In the genomic region with DNA sequence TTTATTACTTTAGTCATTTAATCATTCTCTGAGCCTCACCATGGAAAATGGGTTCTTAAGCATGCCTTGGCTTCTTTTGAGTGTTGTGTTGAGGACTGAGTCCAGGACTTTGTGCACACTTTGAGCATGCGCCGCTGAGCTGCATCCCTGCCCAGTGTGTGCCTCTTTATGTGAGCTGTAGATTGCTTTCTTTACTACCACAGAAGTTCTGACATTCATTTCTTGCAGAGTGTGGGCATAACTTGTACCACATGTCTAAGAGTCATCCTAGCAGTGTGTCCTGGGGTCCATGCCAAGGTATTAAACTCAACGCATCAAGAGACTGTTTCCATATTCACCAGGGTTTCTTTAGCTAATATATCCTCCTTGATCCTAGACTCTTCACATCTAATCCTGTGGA, we compare ENCODE assay signal across 18 mouse cellular contexts.
"Had no signal": no experiment of that assay in that cellular context is flagged by ENCODE, and none has a peak within 500 bp of the region (broad histone marks: within the 10 kb centered on the region; RNA-seq: fewer than 3 reads in every experiment).

No protein-coding gene starts in this region.

- ATAC-seq: midbrain, embryonic 16.5 days had no signal

- H3K9ac ChIP-seq: lung, embryonic 14.5 days; neural tube, embryonic 13.5 days; neural tube, embryonic 15.5 days had no signal

- H3K9me3 ChIP-seq: midbrain, embryonic 10.5 days; neural tube, embryonic 13.5 days; neural tube, embryonic 15.5 days had no signal

- DNase-seq: lung, adult 18-20 months; lung, embryonic 14.5 days; lung, postnatal 10 days; lung, postnatal 4 days; midbrain, embryonic 14.5 days; retina, postnatal 1 day; right cerebral cortex, adult 18-20 months; right cerebral cortex, postnatal 25 days; right cerebral cortex, postnatal 4 days; spleen, adult 18-20 months; thymus, adult 18-20 months; thymus, postnatal 14 days; thymus, postnatal 36 days had no signal

- H3K27ac ChIP-seq: midbrain, embryonic 10.5 days; neural tube, embryonic 13.5 days; neural tube, embryonic 15.5 days had no signal

- H3K4me2 ChIP-seq: lung, embryonic 14.5 days; neural tube, embryonic 13.5 days; neural tube, embryonic 15.5 days had no signal

- H3K36me3 ChIP-seq: midbrain, embryonic 10.5 days; neural tube, embryonic 13.5 days; neural tube, embryonic 15.5 days had no signal

- H3K4me3 ChIP-seq: midbrain, embryonic 10.5 days; myocyte; neural tube, embryonic 13.5 days; neural tube, embryonic 15.5 days had no signal

- H3K4me1 ChIP-seq: neural tube, embryonic 13.5 days had no signal

- H3K27me3 ChIP-seq: neural tube, embryonic 13.5 days; neural tube, embryonic 15.5 days had no signal
